Mouse (Mus musculus) CH12.LX (cell line): ENCODE results near the gene Clec2l.

ENCODE experiments used
- POLR2AphosphoS2 ChIP-seq: IDR thresholded peaks from 2 replicates; pipeline ENCODE4 v1.6.1; 2011; ENCODE audit warnings: low read depth, low read length, improper control_type of control experiment
- ZKSCAN1 ChIP-seq: IDR thresholded peaks from 2 replicates; pipeline ENCODE4 v1.6.1; 2012; ENCODE audit warnings: low read depth, inconsistent platforms, low read length, improper control_type of control experiment, borderline replicate concordance

DNA sequence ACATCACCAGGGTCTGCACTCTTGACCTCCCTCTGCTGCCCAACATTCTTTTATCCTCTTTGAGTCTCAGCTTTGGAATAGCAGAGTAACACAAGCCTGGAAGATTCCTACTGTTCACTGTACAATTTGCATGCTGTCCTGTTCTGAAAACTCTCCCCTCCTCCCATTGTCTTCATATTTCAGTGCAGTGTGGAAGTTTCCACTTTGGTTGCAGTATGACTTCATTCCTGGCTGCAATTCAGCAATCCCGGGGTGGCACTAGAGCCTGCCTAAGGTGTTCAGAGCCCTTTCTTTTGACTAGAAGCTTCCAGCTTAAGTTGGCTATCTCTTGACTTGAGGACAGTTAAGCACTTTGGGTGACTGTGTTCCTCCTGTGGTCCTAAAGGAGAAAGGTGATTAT is 38.4 kb upstream of the Clec2l start:
- TF ChIP-seq ZKSCAN1 (no peak), POLR2AphosphoS2 (no peak)
